Mouse (Mus musculus): Measurements from ENCODE around the gene Fkbp3. TPM values are rescaled to one million over a fixed set of nuclear protein-coding genes. Genes with fewer than 3 reads are reported as not detected.
A peak's percentile ranks its signal among the peaks of the same experiment; 100 is the strongest.

Gene Fkbp3
- total RNA-seq, 2 experiments from 2014 or later = 176 to 242 TPM

GRCm38 (mm10) chr12:65072911-65073610 is 746 bp downstream of the Fkbp3 start:
- no peak for DNase-seq
- Histone ChIP-seq H3K4me3 (peak overlapping the region; percentile 89), H3K27ac (peak overlapping the region; percentile 95)
- intact Hi-C loops (cut with DNase I) = loop anchor here (5.0 kb wide), 2 partner anchors 36 to 106 kb away; partner anchors contain the start of genes Klhl28, Prpf39 and Togaram1
- no peak for TF ChIP-seq CTCF (IDR thresholded peaks at IDR 0.05)

GRCm38 (mm10) chr12:65068409-65068808 is 5.4 kb downstream of the Fkbp3 start:
- intact Hi-C loops (cut with DNase I) = no loop called here
- TF ChIP-seq CTCF (IDR thresholded peaks at IDR 0.05) = no peak
- peak overlapping the region; percentile 64 for H3K27ac ChIP-seq
- H3K4me3 ChIP-seq = peak overlapping the region; percentile 17
- no peak for DNase-seq

- Histone ChIP-seq H3K4me3 (no peak overlapping the region), H3K27ac (peak overlapping the region; percentile 8; the same call in 1 of the 2 replicates)
- no peak for TF ChIP-seq CTCF (IDR thresholded peaks at IDR 0.05)
- intact Hi-C loops (cut with DNase I) = no loop called here
- no peak for DNase-seq
Measured at GRCm38 (mm10) chr12:65066234-65066633, 7.6 kb downstream of the Fkbp3 start.

GRCm38 (mm10) chr12:65065241-65065640 is 8.6 kb downstream of the Fkbp3 start:
- DNase-seq = no peak
- TF ChIP-seq CTCF (IDR thresholded peaks at IDR 0.05) = no peak
- intact Hi-C loops (cut with DNase I) = no loop called here
- no peak overlapping the region; the same call in 1 of the 2 replicates for H3K27ac ChIP-seq
- H3K4me3 ChIP-seq = no peak overlapping the region

DNA sequence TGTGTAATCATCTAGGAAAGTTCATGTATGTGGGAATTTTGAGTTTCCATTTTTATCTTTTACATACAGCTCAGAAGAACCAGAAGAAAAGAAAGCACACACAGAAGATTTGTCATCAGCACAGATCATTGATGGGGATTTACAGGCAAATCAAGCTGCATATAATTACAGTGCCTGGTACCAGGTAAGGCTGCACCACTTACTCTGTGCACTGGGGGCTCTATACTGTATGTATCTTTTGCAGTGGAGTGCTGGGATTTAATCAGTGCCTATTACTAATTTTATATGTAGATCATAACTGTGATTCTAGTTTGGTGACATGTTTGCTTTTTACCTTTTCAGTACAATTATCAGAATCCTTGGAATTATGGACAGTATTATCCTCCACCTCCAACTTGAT is 12.7 kb downstream of the Fkbp3 start:
- no peak overlapping the region for H3K27ac ChIP-seq
- H3K4me3 ChIP-seq = no peak overlapping the region
- intact Hi-C loops (cut with DNase I) = no loop called here
- no peak for DNase-seq
- no peak for TF ChIP-seq CTCF (IDR thresholded peaks at IDR 0.05)

DNA sequence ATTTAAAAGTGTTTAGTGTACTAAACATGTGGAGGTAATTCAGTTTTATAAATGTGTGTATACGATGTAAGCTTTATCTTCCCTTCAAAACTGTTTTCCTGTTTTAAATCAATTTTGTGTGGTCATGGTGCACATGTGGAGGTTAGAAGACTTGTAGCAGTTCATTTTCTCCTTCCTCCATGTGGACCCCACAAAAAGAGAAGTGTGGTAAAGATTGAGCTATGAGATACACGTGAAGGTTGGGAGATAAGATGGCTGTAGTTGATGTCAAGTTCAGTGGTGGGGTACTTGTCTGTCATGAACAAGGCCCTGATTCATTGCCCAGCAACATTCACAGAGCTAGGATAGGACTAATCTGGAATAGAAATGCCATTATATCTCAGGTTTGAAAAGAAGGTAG is 15.6 kb downstream of the Fkbp3 start:
- intact Hi-C loops (cut with DNase I) = loop anchor here (5.0 kb wide), 1 partner anchor 71 kb away; no protein-coding TSS in a partner anchor
- no peak for DNase-seq
- no peak for TF ChIP-seq CTCF (IDR thresholded peaks at IDR 0.05)
- H3K27ac ChIP-seq = no peak overlapping the region
- H3K4me3 ChIP-seq = no peak overlapping the region

GRCm38 (mm10) chr12:65048799-65049198 is 25.0 kb downstream of the Fkbp3 start:
- H3K27ac ChIP-seq = no peak overlapping the region
- intact Hi-C loops (cut with DNase I) = no loop called here
- no peak overlapping the region for H3K4me3 ChIP-seq
- no peak for DNase-seq
- TF ChIP-seq CTCF (IDR thresholded peaks at IDR 0.05) = no peak

DNA sequence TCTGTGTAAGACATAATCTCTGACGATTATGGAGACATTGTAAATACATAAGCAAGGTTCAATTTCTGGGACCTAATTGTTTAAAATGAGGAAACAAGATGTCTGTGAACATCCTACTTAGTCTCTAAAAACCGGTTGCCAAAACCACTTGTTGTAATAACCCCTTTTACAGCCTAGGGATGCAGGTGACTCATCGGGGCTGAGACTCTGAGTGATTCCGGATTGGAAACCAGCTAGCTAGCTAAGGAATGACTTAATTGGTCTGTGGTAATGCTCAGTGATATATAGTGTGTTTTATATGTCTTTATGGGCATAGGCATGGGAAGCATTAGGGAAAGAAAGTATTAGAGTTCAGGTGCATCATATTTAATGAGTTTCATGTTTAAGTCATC is 36.3 kb downstream of the Fkbp3 start:
- intact Hi-C loops (cut with DNase I) = loop anchor here (5.0 kb wide), 2 partner anchors 35 to 70 kb away; partner anchors contain the start of genes Fkbp3, Klhl28 and Togaram1
- peak overlapping the region; percentile 98; the same call in 1 of the 2 replicates for H3K27ac ChIP-seq
- DNase-seq = no peak
- no peak for TF ChIP-seq CTCF (IDR thresholded peaks at IDR 0.05)
- peak overlapping the region; percentile 91 for H3K4me3 ChIP-seq

- DNase-seq = no peak
Measured at GRCm38 (mm10) chr12:65036892-65037545, 36.8 kb downstream of the Fkbp3 start.

GRCm38 (mm10) chr12:65036190-65036870 is 37.5 kb downstream of the Fkbp3 start, which contains the start of gene Prpf39:
Prpf39 (plus strand) TSS chr12:65036333.
- no peak; the same call in 1 of the 2 replicates for TF ChIP-seq CTCF (IDR thresholded peaks at IDR 0.05)
- peak; percentile 96 for DNase-seq
- Histone ChIP-seq H3K4me3 (peak within 1 kb of the TSS; percentile 91), H3K27ac (peak within 1 kb of the TSS; percentile 98)
- intact Hi-C loops (cut with DNase I) = loop anchor here (5.0 kb wide), 2 partner anchors 36 to 69 kb away; partner anchors contain the start of genes Fkbp3, Klhl28 and Togaram1

More at GRCm38 (mm10) chr12:65036892-65037545, 36.8 kb downstream of the Fkbp3 start:
- TF ChIP-seq CTCF (IDR thresholded peaks at IDR 0.05) = no peak
- H3K4me3 ChIP-seq = peak overlapping the region; percentile 91
- intact Hi-C loops (cut with DNase I) = loop anchor here (5.0 kb wide), 2 partner anchors 35 to 70 kb away; partner anchors contain the start of genes Fkbp3, Klhl28 and Togaram1
- H3K27ac ChIP-seq = peak overlapping the region; percentile 98

DNA sequence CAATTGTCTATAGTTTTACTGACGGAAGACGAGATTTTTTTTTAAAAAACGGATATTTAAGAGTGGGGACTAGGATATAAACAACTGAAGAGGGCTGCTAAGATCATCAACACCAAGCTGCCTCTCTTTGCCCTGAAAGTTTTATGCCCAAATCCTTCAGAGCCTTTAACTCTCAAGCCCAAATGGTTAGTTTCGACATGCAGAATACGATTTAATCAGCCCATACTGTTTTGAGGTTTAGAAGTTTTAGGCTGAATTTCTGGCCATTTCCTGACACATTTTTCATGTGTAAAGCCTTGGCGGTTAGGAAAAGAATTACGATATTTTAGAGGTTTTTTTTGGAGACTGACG is 38.0 kb downstream of the Fkbp3 start:
- no peak for DNase-seq
- intact Hi-C loops (cut with DNase I) = loop anchor here (5.0 kb wide), 2 partner anchors 36 to 69 kb away; partner anchors contain the start of genes Fkbp3, Klhl28 and Togaram1
- Histone ChIP-seq H3K27ac (peak overlapping the region; percentile 98), H3K4me3 (peak overlapping the region; percentile 91)
- no peak for TF ChIP-seq CTCF (IDR thresholded peaks at IDR 0.05)

DNA sequence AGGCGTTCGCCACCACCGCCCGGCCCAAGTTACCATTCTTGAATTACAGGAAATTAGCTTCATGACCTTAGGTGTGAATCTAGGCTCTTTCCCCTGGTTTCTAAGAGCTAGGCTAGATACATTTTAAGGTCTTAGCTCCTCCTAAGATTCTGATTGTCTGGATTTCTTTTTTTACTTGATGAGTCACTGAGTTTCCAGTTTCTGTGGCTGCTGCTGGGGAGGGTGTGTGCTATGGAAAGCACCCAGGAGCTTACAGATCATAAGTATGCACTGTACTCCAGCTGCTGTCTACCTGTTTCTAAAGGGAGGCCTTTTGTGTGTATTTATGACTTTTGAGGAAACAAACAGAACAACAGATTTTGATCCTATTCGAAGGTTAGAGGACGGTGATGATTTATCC is 51.0 kb downstream of the Fkbp3 start:
- Histone ChIP-seq H3K4me3 (no peak overlapping the region), H3K27ac (no peak overlapping the region)
- DNase-seq = no peak
- intact Hi-C loops (cut with DNase I) = no loop called here
- no peak for TF ChIP-seq CTCF (IDR thresholded peaks at IDR 0.05)

Other genes with a start within 250 kb of the Fkbp3 start
- gene Gm527, start 156.1 kb downstream of the Fkbp3 start, total RNA-seq (2021) = 1 to 10 TPM; 5.0 to 5.2 TPM
- 1 to 10 TPM; 9.6 to 10.0 TPM for gene Klhl28, start 108.5 kb downstream of the Fkbp3 start, total RNA-seq (2021)
- 1 to 10 TPM; 9.2 to 9.7 TPM for gene Togaram1, start 108.2 kb downstream of the Fkbp3 start, total RNA-seq (2021)
- 10 to 100 TPM; 15.8 to 17.5 TPM for gene Prpf39, start 37.7 kb downstream of the Fkbp3 start, total RNA-seq (2021)
- 1 to 10 TPM; 1.4 to 2.0 TPM for gene Fancm, start 1.6 kb upstream of the Fkbp3 start, total RNA-seq (2021)
- gene Mis18bp1, start 98.6 kb upstream of the Fkbp3 start, total RNA-seq (2021) = under 1 TPM in 1 of 2 experiments, not detected in 1; 0.13 TPM
- not detected for gene Wdr20rt, start 151.5 kb upstream of the Fkbp3 start, total RNA-seq (2021)